Mouse (Mus musculus) hindbrain, embryonic 14.5 days (tissue): ENCODE measurements at regions not wholly inside any gene's neighbourhood (a gene's known extent, or its start where the extent isn't known, plus 50 kb on each side); places are given as distances from the start of the nearest gene placed in this dataset.

ENCODE experiments used
- ATAC-seq: fragments of 200-750 bp; cut with Nextera tagmentation; 2 replicates; pipeline ENCODE4 v1.8.0; 2017; ENCODE audit warnings: moderate number of reproducible peaks, mild to moderate bottlenecking, moderate TSS enrichment, moderate library complexity; ENCODE audit not compliant: low FRiP score
- DNase-seq: peaks from one replicate; pipeline ENCODE4 v3.0.0-alpha.2; 2015; ENCODE audit warnings: low spot score
- H3K27ac ChIP-seq: fragments of 300-500 bp; sonication (generic); 2 replicates; pipeline ENCODE4 v1.5.1; 2014; ENCODE audit warnings: mild to moderate bottlenecking, moderate library complexity
- H3K27me3 ChIP-seq: fragments of 300-500 bp; sonication (generic); 2 replicates; pipeline ENCODE4 v1.6.1; 2014; ENCODE audit warnings: mild to moderate bottlenecking, low read length, mixed read lengths; ENCODE audit not compliant: control insufficient read depth, insufficient read depth
- H3K36me3 ChIP-seq: fragments of 300-500 bp; sonication (generic); replicated peaks from 2 replicates; pipeline ENCODE4 v1.6.1; 2014; ENCODE audit not compliant: control insufficient read depth, insufficient read depth
- H3K4me1 ChIP-seq: fragments of 300-500 bp; sonication (generic); replicated peaks from 2 replicates; pipeline ENCODE4 v1.6.1; 2014; ENCODE audit warnings: antibody characterized with exemption, low read length, mixed read lengths; ENCODE audit not compliant: control insufficient read depth, insufficient read depth
- H3K4me2 ChIP-seq: fragments of 300-500 bp; sonication (generic); replicated peaks from 2 replicates; pipeline ENCODE4 v1.6.1; 2014; ENCODE audit warnings: mild to moderate bottlenecking, moderate library complexity
- H3K4me3 ChIP-seq: fragments of 300-500 bp; sonication (generic); replicated peaks from 2 replicates; pipeline ENCODE4 v1.5.1; 2014; ENCODE audit warnings: mild to moderate bottlenecking, low read length
- H3K9ac ChIP-seq: fragments of 300-500 bp; sonication (generic); 2 replicates; pipeline ENCODE4 v1.6.1; 2014
- H3K9me3 ChIP-seq: fragments of 300-500 bp; sonication (generic); 2 replicates; pipeline ENCODE4 v1.6.1; 2016; ENCODE audit warnings: low read length; ENCODE audit not compliant: control insufficient read depth
- WGBS: fragments of 180-500 bp; shearing (Covaris S2); extraction: QIAGEN DNeasy Blood & Tissue Kit; methylation state at CpG from one replicate; pipeline ENCODE4 v1.1.7; 2014; 5-methylcytosine and 5-hydroxymethylcytosine counted together

- Histone ChIP-seq H3K9ac (no peak overlapping the region), H3K9me3 (0 out of 2 replicates have a peak, but pooled peaks cover 5% of the 10 kb centered on the region), H3K4me2 (no peak overlapping the region), H3K4me3 (no peak overlapping the region), H3K4me1 (no peaks in the 10 kb centered on the region), H3K27me3 (no peaks in the 10 kb centered on the region), H3K27ac (no peak overlapping the region), H3K36me3 (no peaks in the 10 kb centered on the region)
- 67% methylated on average over 23 of the region's 23 CpGs for WGBS
- ATAC-seq: 0 out of 2 replicates have a peak, but pooled peaks have one; percentile 6
- no peak for DNase-seq
Measured at GRCm38 (mm10) chr9:50421572-50422285, 72.6 kb upstream of the Plet1 start.

GRCm38 (mm10) chr9:50425866-50426495 lies 68.3 kb upstream of the Plet1 start:
- 49% methylated on average over 4 of the region's 4 CpGs for WGBS
- no peak for DNase-seq
- Histone ChIP-seq H3K27ac (no peak overlapping the region), H3K27me3 (no peaks in the 10 kb centered on the region), H3K9ac (no peak overlapping the region), H3K4me1 (no peaks in the 10 kb centered on the region), H3K36me3 (no peaks in the 10 kb centered on the region), H3K4me3 (no peak overlapping the region), H3K9me3 (no peaks in the 10 kb centered on the region), H3K4me2 (no peak overlapping the region)
- no peak for ATAC-seq

GRCm38 (mm10) chr9:50430147-50430546 lies 64.2 kb upstream of the Plet1 start:
- ATAC-seq: no peak
- H3K9ac ChIP-seq: no peak overlapping the region
- H3K4me3 ChIP-seq: no peak overlapping the region
- WGBS: 91% methylated on average over 7 of the region's 7 CpGs
- H3K9me3 ChIP-seq: no peaks in the 10 kb centered on the region
- no peaks in the 10 kb centered on the region for H3K36me3 ChIP-seq
- no peaks in the 10 kb centered on the region for H3K27me3 ChIP-seq
- DNase-seq: no peak
- H3K4me2 ChIP-seq: no peak overlapping the region
- no peak overlapping the region for H3K27ac ChIP-seq
- H3K4me1 ChIP-seq: 0 out of 2 replicates have a peak, but pooled peaks cover 5% of the 10 kb centered on the region

GRCm38 (mm10) chr9:50433525-50433924 lies 60.8 kb upstream of the Plet1 start:
- Histone ChIP-seq H3K27ac (no peak overlapping the region; the same call in 1 of the 2 replicates), H3K4me1 (0 out of 2 replicates have a peak, but pooled peaks cover 5% of the 10 kb centered on the region), H3K9ac (no peak overlapping the region), H3K9me3 (no peaks in the 10 kb centered on the region), H3K36me3 (no peaks in the 10 kb centered on the region), H3K4me2 (no peak overlapping the region), H3K27me3 (no peaks in the 10 kb centered on the region), H3K4me3 (no peak overlapping the region)
- DNase-seq (no peak), ATAC-seq (no peak)
- WGBS: 69% methylated on average over 4 of the region's 4 CpGs

- H3K4me3 ChIP-seq: no peak overlapping the region
- 0 out of 2 replicates have a peak, but pooled peaks cover 5% of the 10 kb centered on the region for H3K4me1 ChIP-seq
- H3K4me2 ChIP-seq: no peak overlapping the region
- H3K27me3 ChIP-seq: no peaks in the 10 kb centered on the region
- DNase-seq (no peak), ATAC-seq (no peak)
- H3K27ac ChIP-seq: no peak overlapping the region; the same call in 1 of the 2 replicates
- no peak overlapping the region for H3K9ac ChIP-seq
- H3K9me3 ChIP-seq: no peaks in the 10 kb centered on the region
- 53% methylated on average over 4 of the region's 4 CpGs for WGBS
- no peaks in the 10 kb centered on the region for H3K36me3 ChIP-seq
Measured at GRCm38 (mm10) chr9:50433978-50434377, 60.3 kb upstream of the Plet1 start.

GRCm38 (mm10) chr9:50437830-50438722 lies 56.2 kb upstream of the Plet1 start:
- 0 out of 2 replicates have a peak, but pooled peaks cover 5% of the 10 kb centered on the region for H3K4me1 ChIP-seq
- H3K4me2 ChIP-seq: peak overlapping the region; percentile 53
- H3K9me3 ChIP-seq: no peaks in the 10 kb centered on the region
- no peak overlapping the region for H3K27ac ChIP-seq
- H3K27me3 ChIP-seq: no peaks in the 10 kb centered on the region
- no peaks in the 10 kb centered on the region for H3K36me3 ChIP-seq
- H3K9ac ChIP-seq: peak overlapping the region; percentile 32; the same call in 1 of the 2 replicates
- DNase-seq: peak; percentile 86
- peak; percentile 87 for ATAC-seq
- WGBS: 17% methylated on average over 17 of the region's 17 CpGs
- peak overlapping the region; percentile 22 for H3K4me3 ChIP-seq

GRCm38 (mm10) chr9:50438738-50439137 lies 55.6 kb upstream of the Plet1 start:
- no peak for DNase-seq
- H3K4me3 ChIP-seq: no peak overlapping the region
- H3K9ac ChIP-seq: no peak overlapping the region
- no peak overlapping the region for H3K27ac ChIP-seq
- 64% methylated on average over 7 of the region's 7 CpGs for WGBS
- no peaks in the 10 kb centered on the region for H3K36me3 ChIP-seq
- ATAC-seq: no peak
- no peak overlapping the region for H3K4me2 ChIP-seq
- 0 out of 2 replicates have a peak, but pooled peaks cover 1% of the 10 kb centered on the region for H3K4me1 ChIP-seq
- H3K9me3 ChIP-seq: no peaks in the 10 kb centered on the region
- H3K27me3 ChIP-seq: no peaks in the 10 kb centered on the region

GRCm38 (mm10) chr9:50440222-50440621 lies 54.1 kb upstream of the Plet1 start:
- no peak overlapping the region for H3K27ac ChIP-seq
- no peaks in the 10 kb centered on the region for H3K4me1 ChIP-seq
- WGBS: 81% methylated on average over 3 of the region's 3 CpGs
- no peak overlapping the region for H3K4me2 ChIP-seq
- peak; percentile 28; the same call in 1 of the 2 replicates for ATAC-seq
- no peak overlapping the region for H3K4me3 ChIP-seq
- no peak for DNase-seq
- H3K27me3 ChIP-seq: no peaks in the 10 kb centered on the region
- H3K9ac ChIP-seq: no peak overlapping the region
- H3K9me3 ChIP-seq: no peaks in the 10 kb centered on the region
- H3K36me3 ChIP-seq: no peaks in the 10 kb centered on the region

GRCm38 (mm10) chr9:50440689-50441088 lies 53.6 kb upstream of the Plet1 start:
- Histone ChIP-seq H3K4me2 (no peak overlapping the region), H3K9ac (no peak overlapping the region), H3K36me3 (no peaks in the 10 kb centered on the region), H3K27ac (no peak overlapping the region), H3K27me3 (no peaks in the 10 kb centered on the region), H3K9me3 (no peaks in the 10 kb centered on the region), H3K4me1 (no peaks in the 10 kb centered on the region), H3K4me3 (no peak overlapping the region)
- WGBS: 30% methylated on average over 2 of the region's 2 CpGs
- peak; percentile 70 for ATAC-seq
- DNase-seq: no peak
